Mouse (Mus musculus) embryonic facial prominence, embryonic 11.5 days (tissue): Measurements from ENCODE around the gene Rab5c. TPM values are rescaled to one million over a fixed set of nuclear protein-coding genes. Genes with fewer than 3 reads are reported as not detected.

Experiments
- ATAC-seq: fragments of 200-750 bp; cut with Nextera tagmentation; replicated peaks from 2 replicates; pipeline ENCODE4 v1.8.0; 2017; ENCODE audit warnings: low read depth; ENCODE audit not compliant: insufficient number of reproducible peaks, low FRiP score, low TSS enrichment
- DNase-seq: peaks from one replicate; pipeline ENCODE4 v3.0.0-alpha.2; 2015; ENCODE audit warnings: low spot score
- H3K27ac ChIP-seq: fragments of 300-500 bp; sonication (generic); replicated peaks from 2 replicates; pipeline ENCODE4 v1.5.1; 2014; ENCODE audit warnings: mild to moderate bottlenecking, low read depth, low read length, control low read depth
- H3K27me3 ChIP-seq: fragments of 300-500 bp; sonication (generic); 2 replicates; pipeline ENCODE4 v1.6.1; 2014; ENCODE audit warnings: mild to moderate bottlenecking, low read length, moderate library complexity, mixed read lengths; ENCODE audit not compliant: control insufficient read depth, insufficient read depth
- H3K36me3 ChIP-seq: fragments of 300-500 bp; sonication (generic); replicated peaks from 2 replicates; pipeline ENCODE4 v1.6.1; 2014; ENCODE audit warnings: low read depth, mild to moderate bottlenecking, low read length, moderate library complexity, mixed read lengths; ENCODE audit not compliant: control insufficient read depth, insufficient read depth
- H3K4me1 ChIP-seq: fragments of 300-500 bp; sonication (generic); 2 replicates; pipeline ENCODE4 v1.6.1; 2014; ENCODE audit warnings: low read length, mixed read lengths; ENCODE audit not compliant: control insufficient read depth, insufficient read depth
- H3K4me2 ChIP-seq: fragments of 300-500 bp; sonication (generic); 2 replicates; pipeline ENCODE4 v1.6.1; 2014; ENCODE audit warnings: low read depth, mild to moderate bottlenecking, control low read depth, low read length, moderate library complexity
- H3K4me3 ChIP-seq: fragments of 300-500 bp; sonication (generic); 2 replicates; pipeline ENCODE4 v1.5.1; 2014; ENCODE audit warnings: low read depth, low read length, control low read depth
- H3K9ac ChIP-seq: fragments of 300-500 bp; sonication (generic); replicated peaks from 2 replicates; pipeline ENCODE4 v1.6.1; 2014; ENCODE audit warnings: mild to moderate bottlenecking, control low read depth, low read length
- H3K9me3 ChIP-seq: fragments of 300-500 bp; sonication (generic); replicated peaks from 2 replicates; pipeline ENCODE4 v1.6.1; 2016; ENCODE audit warnings: mild to moderate bottlenecking, low read length, inconsistent platforms, mixed read lengths; ENCODE audit not compliant: control insufficient read depth
- WGBS: fragments of 180-500 bp; shearing (Covaris S2); extraction: QIAGEN DNeasy Blood & Tissue Kit; methylation state at CpG from one replicate; pipeline ENCODE4 v1.1.7; 2014; 5-methylcytosine and 5-hydroxymethylcytosine counted together
- polyA plus RNA-seq: library from polyadenylated mRNA; unstranded; fragments of >200 nt; fragmentation: Nextera tagmentation; extraction: Ambion mirVana; gene quantifications from 2 replicates; pipeline ENCODE4 v1.2.1, GENCODE M21; 2014

The Rab5c gene
- polyA plus RNA-seq, 1 experiment from 2014 or later: 76.6 TPM

GRCm38 (mm10) chr11:100774261-100774660, 36.2 kb upstream of the Rab5c start:
- WGBS: 85% methylated on average over 4 of the region's 4 CpGs
- ATAC-seq: no peak

GRCm38 (mm10) chr11:100770646-100771408, 32.8 kb upstream of the Rab5c start, which contains the start of gene Ghdc:
Ghdc (minus strand) TSS chr11:100770957.
- WGBS: 20% methylated on average over 17 of the region's 17 CpGs
- Histone ChIP-seq H3K36me3 (no peaks in the 10 kb centered on the region), H3K4me1 (no peaks in the 10 kb centered on the region), H3K27ac (no peak within 1 kb of the TSS), H3K9me3 (no peaks in the 10 kb centered on the region), H3K9ac (peak within 1 kb of the TSS; percentile 26), H3K27me3 (no peaks in the 10 kb centered on the region), H3K4me3 (peak within 1 kb of the TSS; percentile 38), H3K4me2 (peak within 1 kb of the TSS; percentile 38)
- DNase-seq: peak; percentile 81
- 0 out of 2 replicates have a peak, but pooled peaks have one; percentile 29 for ATAC-seq

More at GRCm38 (mm10) chr11:100774261-100774660, 36.2 kb upstream of the Rab5c start:
- Histone ChIP-seq H3K9ac (no peak overlapping the region), H3K4me1 (no peaks in the 10 kb centered on the region), H3K9me3 (no peaks in the 10 kb centered on the region), H3K27me3 (no peaks in the 10 kb centered on the region), H3K4me2 (no peak overlapping the region), H3K27ac (no peak overlapping the region), H3K4me3 (no peak overlapping the region), H3K36me3 (no peaks in the 10 kb centered on the region)
- DNase-seq: no peak

GRCm38 (mm10) chr11:100769980-100770379, 32.0 kb upstream of the Rab5c start:
- Histone ChIP-seq H3K36me3 (no peaks in the 10 kb centered on the region), H3K4me1 (no peaks in the 10 kb centered on the region), H3K4me3 (peak overlapping the region; percentile 38; the same call in 1 of the 2 replicates), H3K27me3 (no peaks in the 10 kb centered on the region), H3K27ac (no peak overlapping the region), H3K4me2 (peak overlapping the region; percentile 38; the same call in 1 of the 2 replicates), H3K9me3 (no peaks in the 10 kb centered on the region), H3K9ac (peak overlapping the region; percentile 25; the same call in 1 of the 2 replicates)
- DNase-seq (no peak), ATAC-seq (no peak)
- 52% methylated on average over 6 of the region's 6 CpGs for WGBS

GRCm38 (mm10) chr11:100767871-100768270, 29.9 kb upstream of the Rab5c start:
- no peaks in the 10 kb centered on the region for H3K9me3 ChIP-seq
- no peaks in the 10 kb centered on the region for H3K4me1 ChIP-seq

GRCm38 (mm10) chr11:100766726-100767125, 28.7 kb upstream of the Rab5c start:
- ATAC-seq (no peak), DNase-seq (no peak)
- Histone ChIP-seq H3K27me3 (peaks cover 7% of the 10 kb centered on the region), H3K9ac (no peak overlapping the region), H3K4me3 (no peak overlapping the region), H3K4me1 (no peaks in the 10 kb centered on the region; the same call in 1 of the 2 replicates), H3K9me3 (no peaks in the 10 kb centered on the region), H3K36me3 (no peaks in the 10 kb centered on the region), H3K4me2 (no peak overlapping the region), H3K27ac (no peak overlapping the region)
- 78% methylated on average over 9 of the region's 9 CpGs for WGBS

More at GRCm38 (mm10) chr11:100767871-100768270, 29.9 kb upstream of the Rab5c start:
- Histone ChIP-seq H3K4me2 (no peak overlapping the region), H3K36me3 (no peaks in the 10 kb centered on the region), H3K9ac (no peak overlapping the region), H3K4me3 (no peak overlapping the region), H3K27ac (no peak overlapping the region), H3K27me3 (no peaks in the 10 kb centered on the region)
- ATAC-seq (no peak), DNase-seq (no peak)
- 75% methylated on average over 5 of the region's 5 CpGs for WGBS

GRCm38 (mm10) chr11:100762831-100763230, 24.8 kb upstream of the Rab5c start, which contains the start of gene Hcrt:
Hcrt (minus strand) TSS chr11:100762931.
- Histone ChIP-seq H3K27ac (no peak within 1 kb of the TSS), H3K36me3 (no peaks in the 10 kb centered on the region), H3K9ac (peak within 1 kb of the TSS; percentile 47), H3K4me3 (peak within 1 kb of the TSS; percentile 33), H3K4me1 (peaks cover 9% of the 10 kb centered on the region), H3K27me3 (peaks cover 28% of the 10 kb centered on the region), H3K9me3 (no peaks in the 10 kb centered on the region), H3K4me2 (peak within 1 kb of the TSS; percentile 80)
- no peak for DNase-seq
- WGBS: 83% methylated on average over 7 of the region's 7 CpGs
- no peak for ATAC-seq

GRCm38 (mm10) chr11:100761547-100762045, 23.6 kb upstream of the Rab5c start:
- H3K9me3 ChIP-seq: no peaks in the 10 kb centered on the region
- H3K36me3 ChIP-seq: no peaks in the 10 kb centered on the region
- DNase-seq: peak; percentile 87
- WGBS: under 1% methylated on average over 27 of the region's 27 CpGs
- peaks cover 9% of the 10 kb centered on the region for H3K4me1 ChIP-seq
- H3K27me3 ChIP-seq: peaks cover 28% of the 10 kb centered on the region
- peak overlapping the region; percentile 47 for H3K9ac ChIP-seq
- peak overlapping the region; percentile 80 for H3K4me2 ChIP-seq
- peak overlapping the region; percentile 33 for H3K4me3 ChIP-seq
- 0 out of 2 replicates have a peak, but pooled peaks have one; percentile 50 for ATAC-seq
- no peak overlapping the region for H3K27ac ChIP-seq
